Mouse (Mus musculus): ENCODE data around the gene Prr3. TPM values are rescaled to one million over a fixed set of nuclear protein-coding genes. Genes with fewer than 3 reads are reported as not detected.

Prr3 gene
- total and polyA plus RNA-seq, 3 experiments, result 4.0 to 32.0 (median 5.5) TPM

DNA sequence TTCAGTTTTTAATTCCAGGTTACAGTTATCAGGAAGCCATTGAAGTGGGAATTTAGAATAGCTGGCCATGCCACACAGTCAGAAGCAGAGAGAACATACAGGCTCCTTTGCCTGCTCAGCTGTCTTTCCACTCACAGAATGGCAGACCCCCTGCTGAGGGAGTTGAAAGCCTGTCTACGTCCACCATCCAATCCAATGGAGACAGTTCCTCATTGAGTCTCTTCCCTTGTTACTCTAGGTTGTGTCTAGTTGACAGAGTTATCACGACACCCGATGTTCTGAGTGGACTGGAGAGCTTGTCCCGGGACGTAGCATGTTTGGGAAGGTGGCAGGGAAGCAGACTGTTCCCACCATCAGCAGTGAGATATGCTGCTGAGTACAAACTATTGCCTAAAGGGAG lies 45.2 kb upstream of the Prr3 start:
- Histone ChIP-seq H3K27me3 (replicated peaks) (no peaks in the 10 kb centered on the region), H3K4me2 (ENCODE audit: insufficient read depth, low read depth, poor library complexity, severe bottlenecking) (no peak overlapping the region), H3K79me2 (replicated peaks; ENCODE audit: control insufficient read depth, extremely low read depth, insufficient read depth, poor library complexity, severe bottlenecking) (peaks cover 33% of the 10 kb centered on the region), H3K9me3 (replicated peaks; ENCODE audit: low read length) (peaks cover 18% of the 10 kb centered on the region), H3K4me3 (replicated peaks in 1 of 3; ENCODE audit: low read depth in 2 of 3, low read length in 2 of 3, poor library complexity in 1 of 3) (no peak overlapping the region), H3K4me1 (ENCODE audit: control insufficient read depth in 1 of 2, insufficient read depth in 2 of 2) (peaks cover 10 to 24% of the 10 kb centered on the region in 2 experiments), H3K9ac (ENCODE audit: insufficient read depth, low read depth) (no peak overlapping the region), H3K36me3 (replicated peaks in 1 of 2; ENCODE audit: control insufficient read depth in 1 of 2, insufficient read depth in 1 of 2, low read length in 1 of 2) (peaks cover 10 to 53% of the 10 kb centered on the region in 2 experiments), H3K27ac (ENCODE audit: insufficient read depth, low read depth) (no peak overlapping the region)
- no peak for DNase-seq (ENCODE audit: extremely low read depth)
- TF ChIP-seq MAFK (IDR thresholded peaks at IDR 0.05; ENCODE audit: insufficient replicate concordance, low read length) (no peak), SIN3A (IDR thresholded peaks at IDR 0.05; ENCODE audit: low read length) (no peak), MEF2A (IDR thresholded peaks at IDR 0.05; ENCODE audit: borderline replicate concordance, low read depth, low read length) (no peak), PAX5 (IDR thresholded peaks at IDR 0.05; ENCODE audit: low read length) (no peak), BHLHE40 (IDR thresholded peaks at IDR 0.05; ENCODE audit: low read depth, low read length) (no peak)
- in situ Hi-C loops (cut with MboI; ENCODE audit: low pct_ligation_motif_present, low pct_unique_long_range_greater_than_20kb, low sequenced_read_pairs) (no loop called here), dilution Hi-C loops (cut with MboI; ENCODE audit: extremely low pct_ligation_motif_present, extremely low pct_unique_long_range_greater_than_20kb, low sequenced_read_pairs) (no loop called here)

DNA sequence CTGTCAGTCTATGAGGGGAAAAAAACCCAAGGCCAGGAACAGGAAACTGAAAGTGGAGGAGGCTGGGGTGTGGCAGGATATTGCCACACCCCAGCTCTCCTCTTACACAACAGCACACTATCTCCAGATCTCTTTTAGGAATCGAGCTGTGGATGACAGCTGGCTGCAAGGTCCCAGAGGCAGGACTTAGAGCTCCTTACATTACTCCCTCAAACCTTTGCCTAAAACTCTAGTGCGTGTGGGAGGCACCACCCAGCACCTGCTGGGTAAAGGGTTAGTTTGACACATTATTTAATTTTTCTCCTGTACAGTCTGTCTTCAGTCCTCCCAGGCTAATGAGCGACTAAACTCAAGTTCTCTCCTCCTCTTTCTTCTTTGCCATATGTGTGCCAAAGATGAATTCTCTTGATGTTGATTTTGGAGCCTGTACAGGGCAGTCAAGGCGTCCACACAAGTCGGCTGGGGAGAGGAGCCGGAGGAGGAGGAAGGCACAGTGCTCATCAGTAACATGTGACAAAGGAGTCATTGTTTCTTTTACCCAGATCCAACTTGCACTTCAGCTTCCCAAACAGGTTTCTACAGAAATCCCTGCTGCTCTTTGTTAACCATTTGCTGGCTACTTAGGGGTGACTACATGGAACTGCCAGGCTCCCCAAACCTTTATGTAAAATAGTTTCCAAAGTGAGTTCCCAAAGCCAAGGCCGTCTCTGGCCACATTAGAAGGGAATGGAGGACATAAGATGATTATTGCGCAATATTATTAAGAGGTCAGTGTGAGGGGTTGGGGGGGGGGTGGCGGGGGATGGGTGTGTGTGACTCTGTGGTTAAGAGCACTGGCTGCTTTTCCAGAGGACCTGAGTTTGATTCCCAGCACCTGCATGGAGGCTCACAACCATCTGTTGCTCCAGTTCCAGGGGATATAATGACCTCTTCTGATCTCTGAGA lies 43.9 kb upstream of the Prr3 start:
- peaks cover 37% of the 10 kb centered on the region for H3K79me2 ChIP-seq (replicated peaks; ENCODE audit: control insufficient read depth, extremely low read depth, insufficient read depth, poor library complexity, severe bottlenecking)
- H3K27ac ChIP-seq (ENCODE audit: insufficient read depth, low read depth), result no peak overlapping the region
- dilution Hi-C loops (cut with MboI; ENCODE audit: extremely low pct_ligation_motif_present, extremely low pct_unique_long_range_greater_than_20kb, low sequenced_read_pairs), result no loop called here
- H3K4me2 ChIP-seq (ENCODE audit: insufficient read depth, low read depth, poor library complexity, severe bottlenecking), result no peak overlapping the region
- H3K4me3 ChIP-seq (replicated peaks in 1 of 3; ENCODE audit: low read depth in 2 of 3, low read length in 2 of 3, poor library complexity in 1 of 3), result no peak overlapping the region
- no peaks in the 10 kb centered on the region for H3K27me3 ChIP-seq (replicated peaks)
- TF ChIP-seq EP300 (IDR thresholded peaks at IDR 0.05; ENCODE audit: low read length) (no peak), JUN (IDR thresholded peaks at IDR 0.05; ENCODE audit: insufficient read depth, low read depth, low read length) (no peak), NRF1 (IDR thresholded peaks at IDR 0.05; ENCODE audit: low read depth, low read length) (no peak), PAX5 (IDR thresholded peaks at IDR 0.05; ENCODE audit: low read length) (no peak)
- H3K9ac ChIP-seq (ENCODE audit: insufficient read depth, low read depth), result no peak overlapping the region
- H3K4me1 ChIP-seq (ENCODE audit: control insufficient read depth in 1 of 2, insufficient read depth in 2 of 2), result peaks cover 10 to 35% of the 10 kb centered on the region in 2 experiments
- DNase-seq (ENCODE audit: extremely low read depth), result no peak
- H3K9me3 ChIP-seq (replicated peaks; ENCODE audit: low read length), result peaks cover 18% of the 10 kb centered on the region
- in situ Hi-C loops (cut with MboI; ENCODE audit: low pct_ligation_motif_present, low pct_unique_long_range_greater_than_20kb, low sequenced_read_pairs), result no loop called here
- H3K36me3 ChIP-seq (replicated peaks in 1 of 2; ENCODE audit: control insufficient read depth in 1 of 2, insufficient read depth in 1 of 2, low read length in 1 of 2), result peaks cover 10 to 48% of the 10 kb centered on the region in 2 experiments

DNA sequence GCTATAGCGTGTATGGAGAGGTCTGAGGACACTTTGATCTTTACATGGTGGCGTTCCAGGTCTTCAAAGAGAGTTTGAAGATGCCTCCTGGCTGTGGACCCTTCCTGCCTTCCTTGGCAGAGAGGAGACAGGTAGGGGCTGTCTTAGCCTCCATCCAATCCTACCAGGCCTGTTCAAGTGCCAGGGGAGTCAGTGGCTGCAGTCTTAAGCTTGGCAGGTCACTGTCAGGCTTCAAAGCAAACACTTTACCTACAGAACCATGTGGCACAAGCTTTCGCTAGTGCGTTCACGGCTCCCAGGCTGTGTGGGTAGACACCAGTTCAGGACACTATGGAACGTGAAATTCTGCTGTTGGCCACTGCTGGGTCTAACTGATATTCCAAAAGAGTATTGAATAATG lies 42.9 kb upstream of the Prr3 start:
- Histone ChIP-seq H3K4me1 (ENCODE audit: control insufficient read depth in 1 of 2, insufficient read depth in 2 of 2) (peaks cover 10 to 35% of the 10 kb centered on the region in 2 experiments), H3K27me3 (replicated peaks) (no peaks in the 10 kb centered on the region), H3K36me3 (replicated peaks in 1 of 2; ENCODE audit: control insufficient read depth in 1 of 2, insufficient read depth in 1 of 2, low read length in 1 of 2) (peaks cover 8 to 41% of the 10 kb centered on the region in 2 experiments), H3K9ac (ENCODE audit: insufficient read depth, low read depth) (no peak overlapping the region), H3K27ac (ENCODE audit: insufficient read depth, low read depth) (no peak overlapping the region), H3K4me3 (replicated peaks in 1 of 3; ENCODE audit: low read depth in 2 of 3, low read length in 2 of 3, poor library complexity in 1 of 3) (no peak overlapping the region), H3K9me3 (replicated peaks; ENCODE audit: low read length) (peaks cover 14% of the 10 kb centered on the region), H3K79me2 (replicated peaks; ENCODE audit: control insufficient read depth, extremely low read depth, insufficient read depth, poor library complexity, severe bottlenecking) (peaks cover 33% of the 10 kb centered on the region), H3K4me2 (ENCODE audit: insufficient read depth, low read depth, poor library complexity, severe bottlenecking) (no peak overlapping the region)
- TF ChIP-seq MYC (IDR thresholded peaks at IDR 0.05; ENCODE audit: low read depth, low read length) (no peak), EP300 (IDR thresholded peaks at IDR 0.05; ENCODE audit: low read length) (no peak), JUN (IDR thresholded peaks at IDR 0.05; ENCODE audit: insufficient read depth, low read depth, low read length) (no peak), SIN3A (IDR thresholded peaks at IDR 0.05; ENCODE audit: low read length) (no peak), MAFK (IDR thresholded peaks at IDR 0.05; ENCODE audit: insufficient replicate concordance, low read length) (no peak), UBTF (IDR thresholded peaks at IDR 0.05; ENCODE audit: low read depth, low read length) (no peak), SMC3 (IDR thresholded peaks at IDR 0.05; ENCODE audit: low read depth, low read length) (no peak), BHLHE40 (IDR thresholded peaks at IDR 0.05; ENCODE audit: low read depth, low read length) (no peak), USF1 (IDR thresholded peaks at IDR 0.05; ENCODE audit: low read depth, low read length) (no peak), NRF1 (IDR thresholded peaks at IDR 0.05; ENCODE audit: low read depth, low read length) (no peak), ZMIZ1 (IDR thresholded peaks at IDR 0.05; ENCODE audit: low read depth, low read length) (no peak), PAX5 (IDR thresholded peaks at IDR 0.05; ENCODE audit: low read length) (no peak), KAT2A (IDR thresholded peaks at IDR 0.05; ENCODE audit: insufficient replicate concordance, low read length) (no peak), MXI1 (IDR thresholded peaks at IDR 0.05; ENCODE audit: low read depth, low read length) (no peak), CTCF (conservative IDR thresholded peaks at IDR 0.05 in 1 of 2, IDR thresholded peaks at IDR 0.05 in 1 of 2; ENCODE audit: low read depth in 2 of 2, low read length in 2 of 2) (no peak), TBP (conservative IDR thresholded peaks at IDR 0.05; ENCODE audit: low read depth, low read length) (no peak), CHD1 (IDR thresholded peaks at IDR 0.05; ENCODE audit: low read depth, low read length) (no peak), CHD2 (IDR thresholded peaks at IDR 0.05; ENCODE audit: low read length) (no peak), POLR2A (IDR thresholded peaks at IDR 0.05; ENCODE audit: low read depth, low read length) (no peak), ZKSCAN1 (IDR thresholded peaks at IDR 0.05; ENCODE audit: borderline replicate concordance, low read depth, low read length) (no peak)
- dilution Hi-C loops (cut with MboI; ENCODE audit: extremely low pct_ligation_motif_present, extremely low pct_unique_long_range_greater_than_20kb, low sequenced_read_pairs), result no loop called here
- no peak for DNase-seq (ENCODE audit: extremely low read depth)
- in situ Hi-C loops (cut with MboI; ENCODE audit: low pct_ligation_motif_present, low pct_unique_long_range_greater_than_20kb, low sequenced_read_pairs), result no loop called here

Data from CH12.LX (cell line).